Mouse (Mus musculus): ENCODE results near the gene Tmem86a.
"Not testable (repeated sequence)": the region's sequence is repeated elsewhere in the genome, so short reads cannot be mapped to it uniquely, and the experiment has no call there.

The Tmem86a gene

GRCm38 (mm10) chr7:47026899-47027298, 23.5 kb upstream of the Tmem86a start:
- in situ Hi-C loops (cut with MseI, MboI) = not testable (repeated sequence)

GRCm38 (mm10) chr7:47027520-47027919, 22.9 kb upstream of the Tmem86a start:
- in situ Hi-C loops (cut with MseI, MboI) = no loop called here

- in situ Hi-C loops (cut with MseI, MboI) = no loop called here
Observed at GRCm38 (mm10) chr7:47030517-47031193, 19.7 kb upstream of the Tmem86a start.

GRCm38 (mm10) chr7:47031371-47031770, 19.0 kb upstream of the Tmem86a start:
- in situ Hi-C loops (cut with MseI, MboI) = no loop called here

- in situ Hi-C loops (cut with MseI, MboI) = no loop called here
Observed at GRCm38 (mm10) chr7:47034785-47035384, 15.5 kb upstream of the Tmem86a start.

- in situ Hi-C loops (cut with MseI, MboI) = no loop called here
Observed at GRCm38 (mm10) chr7:47035426-47035825, 15.0 kb upstream of the Tmem86a start.

- in situ Hi-C loops (cut with MseI, MboI) = no loop called here
Observed at GRCm38 (mm10) chr7:47041706-47042105, 8.7 kb upstream of the Tmem86a start.

GRCm38 (mm10) chr7:47042121-47042520, 8.3 kb upstream of the Tmem86a start:
- in situ Hi-C loops (cut with MseI, MboI) = no loop called here

- in situ Hi-C loops (cut with MseI, MboI) = no loop called here
Observed at GRCm38 (mm10) chr7:47042823-47043490, 7.4 kb upstream of the Tmem86a start.

- in situ Hi-C loops (cut with MseI, MboI) = no loop called here
Observed at GRCm38 (mm10) chr7:47050766-47051165, 365 bp downstream of the Tmem86a start.

- in situ Hi-C loops (cut with MseI, MboI) = no loop called here
Observed at GRCm38 (mm10) chr7:47051404-47052151, 1.2 kb downstream of the Tmem86a start.

GRCm38 (mm10) chr7:47052276-47052675, 1.9 kb downstream of the Tmem86a start:
- in situ Hi-C loops (cut with MseI, MboI) = no loop called here

GRCm38 (mm10) chr7:47053287-47053686, 2.9 kb downstream of the Tmem86a start:
- in situ Hi-C loops (cut with MseI, MboI) = no loop called here

GRCm38 (mm10) chr7:47054666-47055065, 4.3 kb downstream of the Tmem86a start:
- in situ Hi-C loops (cut with MseI, MboI) = no loop called here

- in situ Hi-C loops (cut with MseI, MboI) = no loop called here
Observed at GRCm38 (mm10) chr7:47055744-47056143, 5.3 kb downstream of the Tmem86a start.

- in situ Hi-C loops (cut with MseI, MboI) = no loop called here
Observed at GRCm38 (mm10) chr7:47056273-47056672, 5.9 kb downstream of the Tmem86a start.

GRCm38 (mm10) chr7:47059339-47059738, 8.9 kb downstream of the Tmem86a start:
- in situ Hi-C loops (cut with MseI, MboI) = no loop called here

GRCm38 (mm10) chr7:47061560-47061959, 11.2 kb downstream of the Tmem86a start:
- in situ Hi-C loops (cut with MseI, MboI) = no loop called here

- in situ Hi-C loops (cut with MseI, MboI) = no loop called here
Observed at GRCm38 (mm10) chr7:47066942-47067341, 16.5 kb downstream of the Tmem86a start.

- in situ Hi-C loops (cut with MseI, MboI) = no loop called here
Observed at GRCm38 (mm10) chr7:47067879-47068278, 17.5 kb downstream of the Tmem86a start.

- in situ Hi-C loops (cut with MseI, MboI) = no loop called here
Observed at GRCm38 (mm10) chr7:47072551-47072950, 22.1 kb downstream of the Tmem86a start.

Measured in mouse trophoblast stem cell (cell line).